Mouse (Mus musculus) right cerebral cortex, adult 2 months (tissue): ENCODE measurements around the gene Krt71.

Experiments used
- DNase-seq, 2 experiments: peaks; one replicate each; pipeline ENCODE4 v3.0.0; 2021 to 2022; ENCODE audit warnings: low spot score in 2 of 2

Krt71 gene

DNA sequence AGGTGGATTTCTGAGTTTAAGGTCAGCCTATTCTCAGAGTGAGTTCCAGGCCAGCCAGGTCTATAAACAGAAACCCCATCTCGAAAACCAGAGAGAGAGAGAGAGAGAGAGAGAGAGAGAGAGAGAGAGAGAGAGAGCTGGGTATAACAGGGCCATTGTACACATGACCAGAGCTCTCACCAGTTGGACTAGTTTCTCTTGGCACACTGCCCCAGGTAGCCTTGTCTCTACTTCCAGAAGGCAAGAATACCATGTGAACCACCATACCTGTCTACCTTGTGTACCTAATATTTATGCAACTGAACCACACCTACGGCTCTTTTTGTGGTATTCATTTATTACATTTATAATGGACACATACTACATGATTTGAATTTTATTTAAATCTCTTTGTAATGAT lies 54.7 kb downstream of the Krt71 start:
- DNase-seq, result no peak
